Mouse (Mus musculus): ENCODE measurements around the gene Trim9.

Gene Trim9

DNA sequence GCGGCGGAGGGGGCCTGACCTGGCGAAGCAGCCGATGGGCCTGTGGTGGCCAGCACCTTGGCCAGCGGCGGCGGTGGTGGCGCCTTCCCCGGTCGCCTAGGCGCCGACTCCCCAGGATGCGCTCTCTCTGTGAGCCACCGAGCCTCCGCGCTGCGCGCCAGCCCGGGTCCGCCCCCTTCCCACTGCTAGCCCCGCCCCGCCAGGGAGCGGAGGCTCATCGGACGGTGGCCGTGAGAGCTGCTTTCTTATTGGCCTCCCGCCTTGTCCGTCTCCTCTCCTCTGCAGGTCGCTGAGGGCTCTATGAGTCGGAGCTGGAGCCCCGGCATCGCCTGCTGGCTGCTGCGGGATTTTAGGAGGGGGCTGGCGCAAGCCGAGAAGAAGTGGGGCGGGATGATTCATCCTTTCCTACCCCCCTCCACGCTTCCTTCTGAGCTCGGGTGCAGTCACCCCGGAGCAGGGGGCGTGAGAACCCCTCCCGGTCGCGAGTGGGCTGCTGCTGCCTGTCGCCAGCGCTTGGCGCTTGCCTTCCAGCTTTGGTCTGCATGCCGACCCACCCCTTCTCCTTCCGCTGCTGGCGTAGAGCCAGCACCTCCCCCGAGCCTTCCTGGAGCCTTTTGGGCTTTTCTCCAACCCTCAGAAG lies at the start of gene Trim9:
Trim9 (minus strand) TSS at position 413 of the 640 bp plus-strand sequence.
- peak; percentile 90 for DNase-seq

DNA sequence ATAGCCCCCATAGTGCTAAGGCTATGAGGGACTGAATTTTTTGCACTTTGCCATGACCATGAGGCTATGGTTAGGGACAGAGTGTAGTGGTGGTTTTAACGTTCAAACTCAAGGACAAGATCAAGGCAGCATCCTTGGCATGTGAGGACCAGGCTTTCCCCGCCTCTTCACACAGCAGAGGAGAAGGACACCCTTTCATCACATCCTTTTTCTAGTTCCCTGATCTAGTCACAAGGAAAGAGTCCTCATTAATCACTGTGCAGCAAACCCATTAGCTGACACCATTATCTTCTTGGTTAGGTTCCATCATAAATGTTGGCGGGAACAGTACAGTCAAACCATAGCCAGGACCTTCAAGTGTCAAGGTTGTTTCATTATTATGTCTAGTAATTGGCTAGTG lies 47.6 kb upstream of the Trim9 start:
- no peak for DNase-seq

DNA sequence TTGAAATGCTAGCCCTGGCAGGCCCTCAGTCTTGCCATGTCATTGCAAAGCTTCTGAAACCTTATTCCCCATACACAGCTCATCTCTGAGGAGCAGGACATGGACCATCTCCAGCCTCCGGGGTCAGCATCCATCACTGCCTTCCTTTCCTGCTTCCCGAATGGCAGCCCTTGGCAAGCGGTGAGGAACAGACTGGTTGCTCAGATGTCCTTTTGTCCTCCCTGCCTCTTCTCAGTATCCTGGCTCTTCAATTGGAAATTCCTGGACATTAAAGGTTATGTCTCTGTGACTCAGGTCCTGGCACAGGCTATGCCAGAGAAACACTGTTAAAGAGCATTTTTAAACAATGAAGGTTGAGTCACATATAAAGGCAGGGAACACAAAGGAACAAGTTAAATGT lies 43.8 kb upstream of the Trim9 start:
- no peak for DNase-seq

DNA sequence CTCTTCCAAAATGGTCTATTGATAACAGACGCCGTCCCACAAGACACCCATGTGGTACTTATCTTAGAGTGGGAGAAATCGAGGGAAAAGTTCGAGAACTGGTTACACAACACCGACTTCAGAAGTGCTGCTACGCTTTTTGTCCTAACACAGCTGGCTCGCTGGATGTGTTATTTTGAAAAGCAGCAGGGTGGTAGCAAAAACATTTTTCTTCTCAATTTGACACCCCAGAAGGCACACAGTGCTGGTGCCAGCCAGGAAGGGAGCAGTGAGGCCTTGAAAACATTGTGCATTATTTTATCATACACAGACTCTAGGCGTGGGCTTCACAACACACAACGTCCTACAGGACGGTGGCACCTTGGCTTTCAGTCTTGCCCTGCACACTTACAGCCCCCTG lies 27.6 kb upstream of the Trim9 start:
- DNase-seq, result no peak

DNA sequence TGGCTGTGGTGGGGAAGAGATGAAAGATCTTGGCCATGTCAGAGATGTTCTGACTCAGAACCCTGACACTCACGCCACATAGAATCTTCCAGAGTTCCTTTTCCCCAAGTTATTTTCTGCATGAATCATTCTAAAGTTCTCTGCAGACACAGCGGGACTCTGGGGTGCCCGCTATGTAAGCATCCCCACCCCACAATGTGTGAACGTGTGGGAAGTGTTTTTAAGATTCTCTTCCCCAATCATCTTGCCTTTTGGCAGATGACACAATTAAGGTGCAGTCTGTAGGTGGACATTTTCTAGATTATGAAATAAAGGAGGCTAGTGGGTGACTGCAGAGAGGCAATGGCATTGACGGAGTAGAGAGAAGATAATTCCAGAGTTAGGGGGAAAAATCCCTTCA lies 25.5 kb upstream of the Trim9 start:
- no peak for DNase-seq

DNA sequence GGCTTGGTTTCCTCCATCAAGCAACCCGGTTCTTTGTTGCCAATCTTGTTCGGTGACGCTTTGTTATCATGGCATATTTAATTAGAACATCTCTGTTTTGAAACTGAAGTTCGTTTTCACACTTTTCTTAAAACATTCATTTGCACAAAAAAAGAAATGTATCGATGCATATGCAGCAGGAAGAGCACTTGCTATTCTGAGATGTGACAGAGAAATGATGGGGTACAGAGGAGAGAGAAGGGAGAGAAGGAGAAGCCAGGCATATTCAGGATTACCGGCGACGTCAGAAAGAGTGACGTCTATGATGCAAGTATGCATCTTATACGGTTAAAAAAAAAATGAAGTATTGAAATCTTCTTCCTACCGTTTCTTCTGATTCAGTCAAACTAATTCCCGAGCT lies 21.9 kb upstream of the Trim9 start:
- DNase-seq, result no peak

DNA sequence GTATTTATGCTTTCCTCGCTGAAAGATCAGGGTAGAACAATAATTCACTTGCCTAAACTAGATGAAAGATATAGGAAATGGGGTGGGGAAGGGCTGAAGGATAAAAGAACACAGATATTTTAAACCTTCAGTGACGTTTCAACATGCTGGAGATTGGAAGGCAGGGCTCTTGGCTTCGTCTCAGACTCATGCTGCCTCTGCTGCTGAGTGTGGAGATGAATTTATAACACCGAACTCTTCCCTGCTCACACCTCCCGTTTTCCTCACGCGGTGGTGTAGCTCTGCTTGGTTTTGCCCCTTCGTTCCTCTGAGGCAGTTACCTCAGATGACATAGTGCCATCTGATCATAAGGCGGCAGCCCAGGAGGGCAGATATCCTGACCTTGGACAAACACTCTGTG lies 21.4 kb upstream of the Trim9 start:
- no peak for DNase-seq

DNA sequence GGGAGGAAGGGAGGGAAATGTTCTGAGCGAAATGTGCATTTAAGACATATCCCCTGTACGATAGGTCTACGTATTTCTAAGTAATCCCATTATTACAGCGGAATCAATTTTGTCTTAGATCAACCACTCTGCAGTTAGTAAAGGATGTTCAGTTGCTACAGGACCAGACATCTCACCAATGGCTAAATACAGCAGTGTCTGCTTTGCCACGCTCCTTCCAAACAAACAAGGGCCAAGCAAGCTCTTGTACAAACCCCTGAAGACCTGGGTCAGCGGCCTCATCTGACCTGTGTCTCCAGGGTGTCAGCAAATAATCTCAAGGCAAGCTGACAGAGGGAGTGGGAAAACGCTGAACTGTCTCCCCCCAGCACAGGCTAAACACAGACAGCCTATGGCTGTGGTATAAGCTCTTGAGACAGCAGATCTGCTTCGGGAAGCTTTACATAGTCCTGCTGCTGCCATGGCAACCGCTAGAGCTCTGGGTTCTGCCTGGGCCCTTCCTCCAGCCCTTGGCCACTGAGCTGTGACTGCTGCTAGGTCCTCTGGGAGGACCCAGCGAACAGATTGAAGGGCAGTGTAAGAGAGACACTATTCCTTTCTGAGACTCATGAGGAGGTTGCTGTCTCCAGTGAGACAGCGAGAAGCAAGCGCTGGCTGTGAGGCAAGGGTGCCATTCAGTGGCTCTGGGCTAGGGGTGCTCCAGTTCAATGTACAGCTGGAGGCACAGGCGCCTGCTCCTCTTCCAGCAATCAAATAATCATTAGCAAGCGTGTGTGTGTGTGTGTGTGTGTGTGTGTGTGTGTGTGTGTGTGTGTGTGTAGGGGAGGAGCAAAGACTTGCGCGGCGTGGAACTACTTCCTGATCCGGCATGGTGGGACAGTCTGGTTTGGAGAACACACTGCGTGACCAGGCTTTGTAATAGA lies 20.2 kb upstream of the Trim9 start:
- DNase-seq, result no peak

DNA sequence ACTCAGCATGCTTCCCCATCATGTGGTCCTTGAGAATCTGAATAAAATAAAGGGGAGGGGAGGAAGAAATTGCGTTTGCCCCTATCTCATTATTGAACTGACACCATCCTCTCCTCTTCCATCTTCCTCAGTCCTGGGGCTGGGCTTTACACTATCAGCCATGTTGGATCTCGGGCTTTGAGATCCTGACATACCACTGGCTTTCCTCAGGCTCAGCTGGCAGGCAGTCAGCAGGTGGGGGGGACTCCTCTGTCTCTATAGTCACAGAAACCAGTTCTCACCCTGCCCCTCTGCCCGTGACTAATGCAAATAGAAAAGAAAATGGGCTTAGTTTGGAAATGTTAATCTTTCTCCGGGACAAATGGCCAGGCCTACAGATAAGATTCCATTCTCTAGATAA lies 15.6 kb upstream of the Trim9 start:
- no peak for DNase-seq

DNA sequence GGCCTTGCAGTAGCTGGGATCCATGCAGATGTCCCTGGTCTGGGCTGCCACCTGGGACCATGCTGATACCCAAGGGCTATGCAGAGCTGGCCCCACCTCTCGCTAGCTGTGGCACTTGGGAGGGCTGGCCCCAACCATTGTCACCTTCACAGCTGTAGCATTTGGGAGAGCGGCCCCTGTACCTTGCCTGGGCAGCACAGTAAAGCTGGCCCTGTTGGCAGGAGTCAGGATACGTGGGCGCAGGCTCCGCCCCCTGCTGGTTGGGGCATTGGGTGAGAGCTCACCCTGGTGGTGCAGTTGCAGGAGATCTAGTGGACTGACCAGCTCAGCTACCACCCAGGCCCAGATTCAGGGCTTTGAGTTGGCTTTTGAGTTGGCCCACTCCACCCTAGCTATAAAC lies 12.9 kb upstream of the Trim9 start:
- peak; percentile 29 for DNase-seq

DNA sequence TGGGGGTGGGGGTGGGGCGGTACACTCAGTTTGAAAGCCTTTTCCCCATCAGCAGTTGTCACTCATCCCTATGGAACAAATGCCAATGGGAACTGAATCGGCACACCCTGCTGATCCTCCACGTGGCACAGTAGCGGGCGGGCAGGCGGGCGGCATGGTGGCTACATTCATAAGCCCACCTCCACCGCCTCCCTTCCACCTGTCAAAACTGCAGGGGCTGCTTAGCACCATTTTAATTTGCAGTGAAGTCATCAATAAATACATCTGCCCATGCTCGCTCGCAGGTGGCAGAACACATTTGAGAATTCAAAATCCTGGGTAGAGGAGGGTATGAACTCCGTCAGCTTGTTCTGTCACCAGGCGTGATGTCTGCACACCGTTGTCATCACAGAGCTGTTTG lies 12.0 kb upstream of the Trim9 start:
- DNase-seq, result no peak

DNA sequence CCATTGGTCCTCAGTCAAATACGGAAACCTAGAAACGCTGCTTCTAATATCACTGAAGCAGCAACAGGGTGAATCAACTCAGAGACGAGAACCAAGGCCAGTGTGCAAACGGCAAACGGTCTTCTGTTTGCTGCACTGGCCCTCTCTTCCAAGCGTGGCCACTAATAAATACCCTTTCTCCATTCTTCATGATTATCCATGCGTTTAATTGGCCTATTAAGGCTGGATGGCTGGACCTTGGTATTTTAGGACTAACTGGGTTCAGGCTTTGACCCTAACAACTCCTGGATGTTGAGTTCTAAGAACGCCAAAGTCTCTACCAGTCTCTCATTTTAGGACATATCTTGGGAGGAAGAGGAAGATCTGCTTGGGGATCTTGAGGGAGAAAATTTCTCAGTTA lies 7.5 kb upstream of the Trim9 start:
- no peak for DNase-seq

DNA sequence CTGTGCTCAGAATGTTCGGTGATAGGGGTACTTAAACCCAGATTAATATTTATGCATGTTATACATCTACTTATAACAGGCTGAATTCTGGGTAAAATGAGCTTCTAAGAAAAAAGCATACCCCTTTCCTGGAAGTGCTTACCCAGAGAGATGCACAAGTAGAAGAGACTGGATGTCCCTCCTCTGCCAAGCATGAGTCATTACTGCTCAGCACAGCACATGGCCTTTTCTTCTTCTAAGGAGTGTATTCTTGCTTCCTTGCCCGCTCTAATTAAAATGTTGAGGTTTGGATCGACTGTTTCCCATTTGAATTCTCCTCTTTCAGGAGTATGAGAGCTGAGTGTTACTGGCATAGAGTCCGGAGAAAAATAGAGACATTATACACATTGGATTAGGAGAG lies 3.1 kb upstream of the Trim9 start:
- DNase-seq, result no peak

DNA sequence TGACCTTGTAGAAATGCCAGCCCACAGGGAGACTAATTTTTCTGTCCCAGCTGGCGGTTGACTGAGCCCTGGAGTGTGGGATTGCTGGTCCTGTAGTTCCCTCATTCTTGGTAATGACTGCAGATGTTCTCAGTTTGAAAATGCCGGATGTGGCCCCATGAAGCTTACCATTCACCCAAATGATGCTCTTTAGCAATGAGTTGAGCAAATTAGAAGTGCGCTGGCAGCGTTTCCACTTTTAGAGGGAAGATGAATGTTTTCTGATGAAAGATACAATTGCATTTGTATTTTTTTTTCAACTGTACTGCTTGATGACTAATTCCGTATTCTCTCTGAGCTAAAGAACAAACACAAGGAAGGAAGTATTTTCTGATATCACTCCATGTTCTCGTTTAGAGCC lies 2.4 kb upstream of the Trim9 start:
- no peak for DNase-seq

DNA sequence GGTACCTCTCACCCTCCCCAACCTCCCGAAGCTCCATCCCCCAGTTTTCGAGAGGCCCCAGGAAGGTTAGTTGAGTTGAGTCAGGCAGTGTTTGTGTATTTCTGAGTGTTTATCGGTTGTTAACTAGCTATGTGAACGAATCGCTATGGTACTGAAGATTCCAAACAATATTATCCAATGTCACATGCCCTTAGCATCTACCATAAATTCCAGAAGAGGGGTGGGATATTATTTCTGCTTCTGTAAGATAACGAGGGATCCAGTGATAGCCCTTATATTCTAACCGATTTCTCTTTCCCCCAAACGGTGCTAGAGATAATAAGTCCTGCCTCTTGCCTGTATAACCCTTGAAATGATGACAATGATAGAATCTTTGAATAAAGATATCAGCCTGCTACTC lies 612 bp upstream of the Trim9 start:
- no peak for DNase-seq

DNA sequence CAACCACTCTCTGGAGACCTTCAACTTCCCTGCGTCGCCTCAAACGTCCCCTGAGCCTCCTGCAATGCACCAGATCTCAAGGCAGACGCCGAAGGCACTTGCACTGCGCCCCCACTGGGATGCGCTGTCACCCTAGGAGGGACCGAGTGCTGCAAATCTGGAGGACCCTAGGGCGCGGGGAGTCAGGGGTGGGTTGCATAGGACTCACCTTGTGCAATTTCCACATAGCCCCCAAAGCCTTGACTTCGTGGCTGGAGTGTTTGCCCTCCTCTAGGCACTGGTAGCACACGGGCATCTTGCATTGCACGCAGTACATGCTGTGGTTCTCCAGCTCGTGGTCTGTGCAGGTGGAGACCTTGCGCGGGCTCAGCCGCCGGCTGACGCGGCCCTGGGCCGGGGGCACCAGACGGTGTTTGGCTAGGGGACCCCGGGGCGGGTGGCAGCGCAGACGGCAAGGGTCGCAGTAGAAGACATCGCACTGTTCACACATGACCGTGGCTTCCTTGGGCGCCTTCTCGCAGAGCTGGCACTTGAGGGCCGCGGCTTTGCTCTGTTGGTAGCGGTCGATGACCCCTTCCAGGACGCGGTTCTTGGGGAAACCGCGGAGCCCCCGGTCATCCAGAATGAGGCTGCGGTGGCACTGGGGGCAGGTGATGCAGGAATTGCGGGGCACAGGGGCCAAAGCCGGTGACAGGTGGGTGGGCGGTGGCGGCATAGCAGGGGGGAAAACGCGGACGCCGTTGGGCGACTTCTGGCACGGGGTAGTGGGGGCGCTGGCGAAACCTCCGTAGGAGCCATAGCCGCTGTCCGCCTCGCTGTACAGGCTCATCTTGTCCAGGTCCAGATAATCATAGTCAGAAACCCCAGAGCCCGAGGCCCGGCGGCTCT lies 1.0 kb downstream of the Trim9 start:
- peak; percentile 21 for DNase-seq

DNA sequence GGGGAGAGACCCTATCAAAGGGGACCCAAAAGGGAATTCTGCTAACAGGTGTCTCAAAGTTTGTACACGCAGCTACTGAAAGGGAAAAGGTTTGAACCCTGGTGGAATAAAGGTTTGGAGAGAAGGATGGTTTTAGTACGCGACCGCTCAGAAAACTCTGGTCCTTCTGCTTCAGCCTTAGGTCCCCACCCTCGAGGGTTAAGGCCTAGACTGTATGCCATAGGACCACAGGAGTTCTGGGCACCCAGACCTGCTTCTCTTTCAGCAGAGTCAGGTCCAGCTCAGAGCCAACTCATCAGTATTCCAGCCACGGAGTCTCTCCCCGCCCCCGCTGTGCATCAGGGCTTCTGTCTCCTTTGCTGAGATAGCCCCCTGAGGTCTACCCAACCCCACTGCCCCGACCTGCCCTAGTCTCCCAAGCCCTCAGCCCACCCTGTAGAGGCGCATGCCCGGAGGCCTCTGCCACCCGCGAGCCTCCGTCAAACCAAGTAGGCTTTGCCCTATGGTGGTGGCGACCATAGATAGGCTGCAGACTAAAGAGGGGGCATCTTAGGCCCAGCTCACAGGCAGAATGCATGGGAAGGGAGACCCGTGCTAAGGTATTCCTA lies 1.8 kb downstream of the Trim9 start:
- no peak for DNase-seq

DNA sequence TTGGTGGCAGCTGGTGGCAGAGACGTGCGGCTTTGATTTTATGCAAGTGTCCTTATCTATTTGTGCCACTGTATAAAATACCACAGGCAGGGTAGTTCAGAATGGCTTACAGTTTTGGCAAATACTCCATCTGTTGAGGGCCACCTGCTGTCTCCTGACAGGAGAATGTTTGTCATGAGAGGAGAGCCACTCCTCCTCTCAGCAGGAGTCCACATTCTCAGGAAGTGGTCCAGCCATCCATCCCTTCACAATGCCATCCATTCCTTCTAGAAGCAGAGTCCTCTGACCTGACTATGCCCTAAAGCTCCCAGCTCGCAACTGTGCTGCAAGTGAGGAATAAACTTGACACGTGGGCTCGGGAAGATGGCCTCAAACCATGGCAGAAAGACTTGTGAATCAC lies 12.2 kb downstream of the Trim9 start:
- no peak for DNase-seq

DNA sequence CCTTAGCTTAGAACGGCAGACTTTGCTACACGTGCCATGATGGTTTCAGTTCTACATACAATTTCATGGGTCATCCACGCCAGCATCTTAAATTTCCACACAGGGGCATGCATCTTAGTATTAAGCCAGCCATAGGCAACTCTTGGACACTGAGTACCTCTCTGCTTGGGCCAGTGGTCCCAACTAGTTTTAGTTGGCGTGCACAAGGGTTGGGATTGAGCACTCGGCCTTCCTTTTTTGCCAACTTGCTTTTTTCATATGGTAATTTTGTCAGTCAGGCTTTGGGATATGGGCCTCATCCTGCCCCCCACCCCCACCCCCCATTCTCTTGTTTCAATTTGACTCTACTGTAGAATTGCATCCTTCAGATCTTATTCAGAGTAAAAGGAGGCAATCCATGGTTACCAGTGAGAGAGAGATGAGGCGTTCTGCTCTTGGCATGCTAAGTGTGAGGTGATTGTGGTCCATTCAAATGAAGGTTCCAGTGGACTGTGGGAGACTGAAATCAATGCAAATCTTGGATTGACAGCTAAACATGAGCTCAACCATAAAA lies 14.1 kb downstream of the Trim9 start:
- DNase-seq, result no peak

DNA sequence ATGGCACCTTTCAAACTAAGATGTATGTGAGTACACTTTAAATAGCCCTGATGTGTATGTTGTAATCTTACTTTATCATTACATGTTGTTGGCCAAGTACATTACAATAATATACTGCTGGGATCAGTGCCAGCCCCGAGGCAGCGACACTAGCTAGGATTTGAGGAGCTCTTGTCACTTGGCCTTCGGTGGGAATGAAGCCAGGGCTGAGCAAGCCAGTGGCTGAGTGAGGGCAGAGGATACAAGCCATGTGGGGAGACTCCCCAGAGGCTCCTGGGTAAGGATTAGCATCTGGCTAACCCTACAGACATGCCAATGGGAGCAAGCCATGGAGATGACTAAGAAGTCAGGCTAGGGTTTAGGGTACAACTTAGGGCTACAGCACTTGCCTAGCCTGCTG lies 18.4 kb downstream of the Trim9 start:
- no peak for DNase-seq

DNA sequence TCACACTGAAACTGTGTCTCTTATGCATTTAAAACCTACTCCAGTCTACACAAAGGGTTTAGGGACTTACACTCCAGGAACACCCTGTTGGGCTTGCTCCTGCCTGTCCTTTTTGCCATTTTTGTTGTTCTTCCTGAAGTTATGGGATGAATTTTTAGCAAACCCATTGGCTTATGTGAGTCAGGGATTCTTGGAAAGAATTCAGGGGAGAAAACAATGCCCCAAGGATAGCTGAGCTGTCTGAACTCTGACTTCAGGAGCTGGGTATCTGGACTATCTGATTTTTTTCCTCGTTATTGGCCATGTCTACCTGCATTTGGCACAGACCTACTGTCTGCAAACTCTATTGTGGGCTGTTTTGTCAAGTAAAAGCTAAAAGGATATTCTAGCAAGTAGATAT lies 20.5 kb downstream of the Trim9 start:
- DNase-seq, result no peak

DNA sequence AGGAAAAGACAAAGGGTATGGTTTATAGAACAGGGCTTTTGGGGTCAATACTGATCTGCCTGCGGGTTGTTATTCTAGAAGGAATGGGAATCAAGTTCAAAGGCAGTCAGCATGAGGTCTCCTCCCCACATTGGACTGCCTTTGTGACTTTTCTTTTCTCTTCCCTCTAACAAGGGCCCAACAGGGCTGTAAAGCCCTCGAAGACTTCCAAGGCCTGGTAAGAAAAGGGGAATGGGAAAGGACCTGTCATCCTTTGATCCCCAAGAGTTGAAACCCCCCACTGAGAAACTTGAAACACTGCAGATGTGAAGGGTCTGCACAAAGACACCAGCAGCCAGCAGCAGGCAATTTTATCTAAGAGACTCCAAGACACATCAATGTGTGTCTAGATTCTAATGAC lies 21.0 kb downstream of the Trim9 start:
- DNase-seq, result no peak

DNA sequence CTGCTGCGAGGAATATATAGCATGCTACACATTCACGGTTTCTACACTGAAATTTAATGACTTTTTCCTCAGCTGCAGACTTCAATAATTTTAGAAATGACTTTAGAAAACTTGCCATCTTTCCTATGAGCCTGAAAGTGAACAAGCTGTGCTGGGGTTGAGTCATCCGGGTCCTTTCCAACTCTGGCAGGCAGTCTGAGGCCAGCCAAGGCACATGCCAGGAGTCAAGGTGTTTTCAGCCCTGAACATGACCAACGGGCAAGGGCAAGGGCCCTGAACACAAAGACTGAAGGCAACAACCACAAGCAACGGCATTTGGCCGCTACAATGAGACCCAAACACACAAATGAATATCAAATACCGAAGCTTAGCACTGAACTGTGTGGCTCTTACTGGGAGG lies 21.6 kb downstream of the Trim9 start:
- DNase-seq, result no peak
